Mouse (Mus musculus) limb, embryonic 14.5 days (tissue): ENCODE results near the gene Tmem123. TPM values are rescaled to one million over a fixed set of nuclear protein-coding genes. Genes with fewer than 3 reads are reported as not detected.

ENCODE experiments used
- ATAC-seq: fragments of 200-750 bp; cut with Nextera tagmentation; 2 replicates; pipeline ENCODE4 v1.8.0; 2017; ENCODE audit warnings: low read depth, moderate number of reproducible peaks, moderate TSS enrichment; ENCODE audit not compliant: low FRiP score
- DNase-seq: peaks from one replicate; pipeline ENCODE4 v3.0.0-alpha.2; 2015; ENCODE audit warnings: low spot score
- H3K27ac ChIP-seq: fragments of 300-500 bp; sonication (generic); replicated peaks from 2 replicates; pipeline ENCODE4 v1.5.1; 2014; ENCODE audit warnings: low read depth, mild to moderate bottlenecking, low read length, moderate library complexity, mixed read lengths
- H3K27me3 ChIP-seq: fragments of 300-500 bp; sonication (generic); 2 replicates; pipeline ENCODE4 v1.6.1; 2014; ENCODE audit warnings: low read length, mixed read lengths; ENCODE audit not compliant: control insufficient read depth, insufficient read depth
- H3K36me3 ChIP-seq: fragments of 300-500 bp; sonication (generic); 2 replicates; pipeline ENCODE4 v1.6.1; 2014; ENCODE audit warnings: mild to moderate bottlenecking, low read length, moderate library complexity, mixed read lengths; ENCODE audit not compliant: control insufficient read depth, insufficient read depth
- H3K4me1 ChIP-seq: fragments of 300-500 bp; sonication (generic); 2 replicates; pipeline ENCODE4 v1.6.1; 2014; ENCODE audit warnings: antibody characterized with exemption, low read length, mixed read lengths; ENCODE audit not compliant: control insufficient read depth, insufficient read depth
- H3K4me2 ChIP-seq: fragments of 300-500 bp; sonication (generic); replicated peaks from 2 replicates; pipeline ENCODE4 v1.6.1; 2014; ENCODE audit warnings: low read depth, mild to moderate bottlenecking, low read length, moderate library complexity; ENCODE audit not compliant: severe bottlenecking
- H3K4me3 ChIP-seq: fragments of 300-500 bp; sonication (generic); replicated peaks from 2 replicates; pipeline ENCODE4 v1.5.1; 2014; ENCODE audit warnings: low read length
- H3K9ac ChIP-seq: fragments of 300-500 bp; sonication (generic); 2 replicates; pipeline ENCODE4 v1.6.1; 2014; ENCODE audit warnings: mild to moderate bottlenecking, low read depth, low read length, moderate library complexity; ENCODE audit not compliant: severe bottlenecking
- H3K9me3 ChIP-seq: fragments of 300-500 bp; sonication (generic); 2 replicates; pipeline ENCODE4 v1.6.1; 2016; ENCODE audit warnings: low read length; ENCODE audit not compliant: control insufficient read depth
- POLR2A ChIP-seq: fragments of 200-500 bp; IDR thresholded peaks from 2 replicates; pipeline ENCODE4 v1.8.0; 2012; ENCODE audit warnings: inconsistent platforms, mild to moderate bottlenecking, moderate library complexity, borderline replicate concordance; ENCODE audit not compliant: insufficient read depth, insufficient read length; ENCODE audit errors: extremely low read depth
- WGBS: fragments of 180-500 bp; shearing (Covaris S2); extraction: QIAGEN DNeasy Blood & Tissue Kit; methylation state at CpG from one replicate; pipeline ENCODE4 v1.1.7; 2014; 5-methylcytosine and 5-hydroxymethylcytosine counted together
- polyA plus RNA-seq, 2 experiments: library from polyadenylated mRNA; depleted of rRNA in 1 of 2; stranded (reverse) in 1 of 2; unstranded in 1 of 2; fragments of >200 nt; fragmentation: Nextera tagmentation in 1 of 2; extraction: Ambion mirVana in 1 of 2; gene quantifications; 2 replicates each; pipeline versions ENCODE4 v1.2.1 to v1.2.3; 2012 to 2014

Tmem123 gene
- polyA plus RNA-seq, 2 experiments: 68.8 to 133 TPM

DNA sequence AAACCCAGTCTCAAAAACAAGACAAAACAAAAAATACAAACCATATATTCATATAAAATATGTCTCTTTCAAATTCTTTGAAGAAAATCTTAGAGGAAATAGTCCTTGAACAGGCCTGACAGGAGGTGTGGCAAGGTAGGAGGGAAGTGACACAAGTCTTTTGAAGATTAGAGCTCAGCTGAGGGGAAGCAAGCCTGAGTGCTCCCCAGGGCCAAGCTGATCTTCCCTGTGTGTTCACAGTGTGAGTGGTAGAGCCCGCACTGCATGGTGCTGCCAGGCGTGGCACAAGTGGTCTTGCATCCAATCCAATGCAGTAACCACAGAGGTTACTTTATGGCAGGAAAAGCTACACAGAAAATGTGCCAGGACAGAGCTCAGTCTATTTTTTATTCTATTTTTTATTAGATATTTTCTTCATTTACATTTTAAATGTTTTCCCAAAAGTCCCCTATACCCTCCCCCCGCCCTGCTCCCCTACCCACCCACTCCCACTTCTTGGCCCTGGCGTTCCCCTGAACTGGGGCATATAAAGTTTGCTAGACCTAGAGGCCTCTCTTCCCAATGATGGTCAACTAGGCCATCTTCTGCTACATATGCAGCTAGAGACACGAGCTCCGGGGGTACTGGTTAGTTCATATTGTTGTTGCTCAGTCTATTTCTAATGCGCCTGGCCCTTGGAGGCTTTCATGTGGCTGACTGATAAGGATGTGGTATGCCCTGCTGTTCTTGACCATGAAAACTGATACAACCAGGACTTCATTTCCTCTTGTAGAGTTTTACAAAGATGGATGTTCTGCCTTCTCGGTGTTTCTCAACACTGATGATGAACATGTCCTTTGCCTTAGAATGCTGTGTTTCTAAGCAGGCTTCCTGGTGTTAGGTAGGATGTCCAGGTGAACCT lies 16.7 kb downstream of the Tmem123 start:
- Histone ChIP-seq H3K36me3 (peaks cover 6% of the 10 kb centered on the region; the same call in 1 of the 2 replicates), H3K27me3 (no peaks in the 10 kb centered on the region), H3K4me1 (no peaks in the 10 kb centered on the region), H3K27ac (no peak overlapping the region), H3K9ac (no peak overlapping the region), H3K4me2 (no peak overlapping the region), H3K4me3 (no peak overlapping the region), H3K9me3 (no peaks in the 10 kb centered on the region)
- no peak for DNase-seq
- 89% methylated on average over 8 of the region's 8 CpGs for WGBS
- ATAC-seq: no peak
- TF ChIP-seq POLR2A: no peak

GRCm38 (mm10) chr9:7783823-7784614 lies 20.2 kb downstream of the Tmem123 start:
- Histone ChIP-seq H3K4me3 (no peak overlapping the region), H3K9ac (no peak overlapping the region), H3K4me2 (no peak overlapping the region), H3K27ac (peak overlapping the region; percentile 19; the same call in 1 of the 2 replicates), H3K36me3 (peaks cover 4% of the 10 kb centered on the region; the same call in 1 of the 2 replicates), H3K27me3 (no peaks in the 10 kb centered on the region), H3K4me1 (no peaks in the 10 kb centered on the region), H3K9me3 (no peaks in the 10 kb centered on the region)
- ATAC-seq (0 out of 2 replicates have a peak, but pooled peaks have one; percentile 5), DNase-seq (no peak)
- TF ChIP-seq POLR2A: no peak
- WGBS: 80% methylated on average over 15 of the region's 15 CpGs

DNA sequence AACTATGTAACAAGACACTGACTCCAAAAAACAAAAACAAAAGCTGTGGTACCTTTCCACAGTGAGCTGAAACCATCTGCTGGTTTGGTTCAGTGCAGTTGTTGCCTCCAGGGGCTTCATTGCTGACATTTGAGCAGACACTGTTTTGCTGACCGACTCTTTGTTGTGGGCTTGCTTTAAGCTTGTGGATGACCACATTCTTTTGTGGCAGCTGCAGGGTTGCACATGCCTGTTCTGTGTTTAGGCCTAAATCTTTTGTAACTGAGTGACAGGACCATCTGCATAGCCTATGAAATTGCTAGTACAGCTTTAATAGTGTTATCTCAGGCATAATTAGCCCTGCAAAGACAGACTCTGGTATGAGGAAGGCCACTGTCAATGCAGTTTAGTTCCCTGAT lies 20.8 kb downstream of the Tmem123 start:
- TF ChIP-seq POLR2A: no peak
- WGBS: 48% methylated on average over 1 of the region's 1 CpGs
- H3K36me3 ChIP-seq: peaks cover 4% of the 10 kb centered on the region; the same call in 1 of the 2 replicates
- no peak overlapping the region for H3K9ac ChIP-seq
- 0 out of 2 replicates have a peak overlapping the region, but pooled peaks have one; percentile 19 for H3K27ac ChIP-seq
- no peak overlapping the region for H3K4me2 ChIP-seq
- no peaks in the 10 kb centered on the region for H3K27me3 ChIP-seq
- no peak overlapping the region for H3K4me3 ChIP-seq
- H3K4me1 ChIP-seq: 0 out of 2 replicates have a peak, but pooled peaks cover 4% of the 10 kb centered on the region
- DNase-seq (peak; percentile 69), ATAC-seq (peak; percentile 88)
- H3K9me3 ChIP-seq: no peaks in the 10 kb centered on the region

GRCm38 (mm10) chr9:7785396-7785795 lies 21.6 kb downstream of the Tmem123 start:
- no peak for ATAC-seq
- WGBS: 83% methylated on average over 3 of the region's 3 CpGs
- H3K4me1 ChIP-seq: 0 out of 2 replicates have a peak, but pooled peaks cover 4% of the 10 kb centered on the region
- H3K9ac ChIP-seq: no peak overlapping the region
- H3K27ac ChIP-seq: no peak overlapping the region
- no peaks in the 10 kb centered on the region for H3K9me3 ChIP-seq
- no peak overlapping the region for H3K4me3 ChIP-seq
- TF ChIP-seq POLR2A: no peak
- H3K36me3 ChIP-seq: peaks cover 4% of the 10 kb centered on the region; the same call in 1 of the 2 replicates
- H3K4me2 ChIP-seq: no peak overlapping the region
- no peaks in the 10 kb centered on the region for H3K27me3 ChIP-seq
- DNase-seq: no peak

DNA sequence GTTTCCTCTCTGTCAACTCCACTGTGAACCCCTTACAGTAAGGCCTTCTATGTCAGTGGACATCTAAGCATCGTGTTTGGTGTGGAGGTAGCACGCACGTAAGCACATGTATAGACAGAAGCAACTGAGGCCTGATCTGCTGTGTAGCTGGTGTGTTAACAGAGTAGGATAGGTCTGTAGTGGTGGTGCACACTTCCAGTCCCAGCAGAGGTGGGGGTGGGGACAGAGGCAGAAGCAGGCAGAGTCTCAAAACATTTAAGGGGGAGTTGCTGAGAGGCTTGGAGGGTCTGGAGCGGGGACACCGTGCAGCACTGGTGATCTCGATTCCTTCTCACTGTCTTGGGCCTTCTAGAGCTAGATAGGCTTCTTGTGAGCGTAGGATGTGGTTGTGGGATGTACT lies 22.2 kb downstream of the Tmem123 start:
- Histone ChIP-seq H3K9me3 (no peaks in the 10 kb centered on the region), H3K27me3 (no peaks in the 10 kb centered on the region), H3K4me2 (no peak overlapping the region), H3K9ac (no peak overlapping the region), H3K27ac (no peak overlapping the region), H3K4me1 (0 out of 2 replicates have a peak, but pooled peaks cover 4% of the 10 kb centered on the region), H3K36me3 (peaks cover 7% of the 10 kb centered on the region), H3K4me3 (no peak overlapping the region)
- ATAC-seq (no peak), DNase-seq (no peak)
- WGBS: 93% methylated on average over 7 of the region's 7 CpGs
- TF ChIP-seq POLR2A: no peak
